Mouse (Mus musculus) gonadal fat pad, adult 2 months (tissue): ENCODE measurements around the gene Armc2. TPM values are rescaled to one million over a fixed set of nuclear protein-coding genes. Genes with fewer than 3 reads are reported as not detected.
A peak's percentile ranks its signal among the peaks of the same experiment; 100 is the strongest.

Experiments used
- DNase-seq: peaks from one replicate; pipeline ENCODE4 v3.0.0-alpha.2; 2012; ENCODE audit warnings: low read depth
- polyA plus RNA-seq: library from polyadenylated mRNA; depleted of rRNA; stranded (reverse); fragments of >200 nt; gene quantifications from 2 replicates; pipeline ENCODE4 v1.2.3, GENCODE M21; 2012

The Armc2 gene
- polyA plus RNA-seq, 1 experiment: 1.3 TPM

DNA sequence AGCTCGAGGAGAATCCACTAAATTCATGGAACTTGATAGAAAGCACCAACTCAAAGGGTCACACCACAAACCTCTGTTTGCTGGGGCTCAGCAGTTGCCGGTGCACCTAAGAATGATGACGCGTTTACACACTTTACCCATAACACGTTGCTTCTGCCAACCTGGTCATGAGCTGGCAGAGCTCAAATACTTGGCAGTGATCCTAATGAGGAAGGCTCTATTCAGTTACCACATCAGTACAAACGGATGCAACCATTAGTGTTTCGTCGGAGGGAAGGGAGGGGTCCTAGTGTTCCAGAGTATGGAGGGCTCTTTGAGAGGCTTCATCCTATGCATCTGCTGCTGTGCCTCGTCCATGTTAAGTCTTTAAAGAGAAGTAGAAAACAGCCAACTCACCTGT is 3.3 kb upstream of the Armc2 start:
- DNase-seq: no peak

DNA sequence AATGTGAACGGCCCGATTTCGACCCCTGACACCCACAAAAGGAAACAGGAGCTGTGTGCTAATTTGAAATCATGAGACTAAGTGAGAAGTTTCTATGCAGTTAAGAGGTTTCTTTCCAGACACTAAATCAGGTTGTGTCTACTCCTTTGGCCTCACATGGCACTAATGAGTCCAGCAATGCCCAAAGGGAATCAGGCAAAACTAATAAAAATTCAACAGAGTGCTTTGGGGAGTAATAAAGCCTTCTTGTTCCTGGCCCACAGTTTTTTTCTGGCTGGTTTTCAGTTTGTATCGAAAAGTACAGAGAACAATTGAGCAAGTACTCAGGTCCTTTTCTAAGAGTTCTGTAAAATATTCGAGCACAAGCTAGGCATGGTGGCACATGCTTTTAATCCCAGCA is 4.2 kb downstream of the Armc2 start:
- peak; percentile 60 for DNase-seq

DNA sequence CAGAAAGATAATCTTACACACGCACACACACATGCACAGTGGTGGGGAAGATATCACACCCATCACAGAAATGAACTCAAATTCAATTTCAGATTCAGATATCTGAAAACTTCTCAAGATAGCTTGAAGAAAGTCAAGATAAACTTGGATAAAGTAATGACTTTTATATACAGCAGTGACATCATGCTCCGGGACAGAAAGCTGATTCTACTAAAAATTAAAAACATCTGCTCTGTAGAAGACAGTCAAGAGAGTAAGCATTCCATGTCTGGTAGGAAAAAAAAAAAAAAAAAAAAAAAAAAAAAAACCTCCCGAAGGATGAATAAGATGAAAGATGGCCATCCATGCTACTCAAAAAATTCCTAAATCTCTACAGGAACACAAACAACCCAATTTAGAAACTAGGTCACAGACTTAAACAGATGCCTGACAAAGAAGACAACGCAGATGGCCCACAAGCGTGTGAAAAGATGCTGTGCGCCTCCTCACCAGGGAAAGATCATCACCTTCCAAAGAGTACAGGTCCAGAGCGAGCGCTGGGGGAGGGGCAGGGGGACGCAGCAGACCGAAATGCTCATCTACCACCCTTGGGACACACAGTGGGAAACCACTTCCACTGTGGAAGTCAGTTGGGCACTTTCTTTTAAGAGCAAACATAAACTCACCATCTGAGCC is 7.3 kb downstream of the Armc2 start:
- no peak for DNase-seq

DNA sequence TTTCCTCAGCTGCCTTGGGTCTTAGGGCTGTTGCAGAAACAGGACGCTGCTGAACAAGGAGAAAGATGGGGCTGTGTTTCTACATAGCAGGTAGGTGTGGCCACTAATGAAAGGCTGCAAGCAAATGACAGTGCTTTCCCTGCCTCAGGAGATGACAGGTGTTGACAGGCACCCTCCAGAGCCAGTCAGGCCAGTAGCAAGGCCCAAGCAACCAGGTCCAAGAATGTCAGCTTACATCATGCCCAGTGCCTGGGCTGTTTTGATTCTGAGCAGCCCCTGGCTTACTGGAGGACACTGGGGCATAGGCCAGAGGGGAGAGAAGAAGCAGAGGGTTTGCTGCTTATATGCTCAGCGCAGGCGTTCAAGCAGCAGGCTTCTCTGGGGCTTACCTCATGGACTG is 13.0 kb downstream of the Armc2 start:
- DNase-seq: peak; percentile 79

DNA sequence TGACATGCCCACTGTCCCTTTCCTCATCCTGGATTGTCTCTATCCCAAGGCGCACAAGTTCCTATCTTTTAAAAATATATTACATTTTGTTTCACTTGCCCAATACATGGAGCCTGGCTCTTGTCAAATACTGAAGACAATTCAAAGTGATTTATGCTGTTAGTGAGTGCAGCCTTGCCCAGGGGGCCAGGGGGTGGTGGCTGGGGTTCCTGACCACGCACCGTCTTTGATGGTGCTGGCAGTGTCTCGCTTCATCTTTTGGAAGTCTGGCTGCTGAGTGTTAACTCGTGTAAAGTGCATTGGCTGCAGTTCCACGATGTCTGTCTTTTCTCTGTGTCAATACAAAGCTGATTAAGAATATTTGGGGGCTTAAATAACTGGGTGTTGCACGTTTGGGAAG is 13.6 kb downstream of the Armc2 start:
- DNase-seq: no peak

DNA sequence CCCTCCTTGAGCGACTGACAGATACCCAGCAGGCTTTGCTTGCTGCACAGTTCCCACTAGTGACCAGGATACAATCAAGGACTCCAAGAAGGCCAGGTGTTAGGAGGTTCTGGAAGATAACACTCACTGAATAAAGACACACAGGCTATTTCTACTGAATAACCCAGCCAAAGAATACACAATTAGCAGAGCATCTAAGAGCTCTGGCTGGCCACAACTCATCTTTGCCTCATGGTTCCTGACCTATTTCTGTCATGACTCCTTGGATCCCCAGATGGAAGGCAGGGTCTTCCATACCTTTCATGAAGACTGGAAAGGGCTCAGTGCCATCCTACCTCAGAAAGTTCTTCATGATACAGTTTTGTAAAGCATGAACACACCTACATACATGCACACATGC is 14.2 kb downstream of the Armc2 start:
- DNase-seq: no peak

DNA sequence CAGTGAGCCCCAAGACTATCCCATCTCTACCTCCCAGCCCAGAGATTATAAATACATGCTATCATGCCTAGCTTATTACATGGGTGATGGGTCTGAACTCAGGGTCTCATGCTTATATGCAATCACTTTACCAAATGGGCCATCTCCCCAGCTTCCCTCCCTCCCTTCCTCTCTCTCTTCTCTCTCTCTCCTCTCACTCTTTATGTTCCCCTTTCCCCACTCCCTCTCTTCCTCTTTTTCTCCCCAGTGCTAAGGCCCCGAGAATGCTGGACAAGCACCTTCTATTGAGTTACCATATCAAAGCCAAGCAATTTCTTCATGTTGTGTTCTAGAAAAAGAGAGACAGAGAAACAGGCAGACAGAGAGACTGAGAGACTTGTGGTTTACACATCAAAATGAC is 14.7 kb downstream of the Armc2 start:
- DNase-seq: no peak

DNA sequence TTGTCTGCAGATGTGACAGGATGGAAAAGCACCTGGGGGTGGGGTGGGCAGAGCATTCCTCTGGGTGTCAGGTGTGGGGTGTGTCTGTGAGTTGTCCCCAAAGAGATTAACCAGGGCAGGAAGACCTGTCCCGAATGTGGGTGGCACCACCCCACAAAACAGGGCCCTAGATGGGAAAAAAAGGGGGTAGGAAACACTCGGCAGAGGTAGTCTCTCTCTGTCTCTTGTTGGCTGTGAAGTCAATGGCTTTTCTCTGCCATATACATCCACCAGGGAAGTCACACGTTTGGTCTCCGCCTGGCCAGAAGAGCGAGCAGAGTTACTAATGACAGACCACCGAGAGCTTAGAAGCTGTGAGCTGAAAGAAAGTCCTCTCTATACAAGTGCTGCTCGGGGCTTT is 15.8 kb downstream of the Armc2 start:
- no peak for DNase-seq

DNA sequence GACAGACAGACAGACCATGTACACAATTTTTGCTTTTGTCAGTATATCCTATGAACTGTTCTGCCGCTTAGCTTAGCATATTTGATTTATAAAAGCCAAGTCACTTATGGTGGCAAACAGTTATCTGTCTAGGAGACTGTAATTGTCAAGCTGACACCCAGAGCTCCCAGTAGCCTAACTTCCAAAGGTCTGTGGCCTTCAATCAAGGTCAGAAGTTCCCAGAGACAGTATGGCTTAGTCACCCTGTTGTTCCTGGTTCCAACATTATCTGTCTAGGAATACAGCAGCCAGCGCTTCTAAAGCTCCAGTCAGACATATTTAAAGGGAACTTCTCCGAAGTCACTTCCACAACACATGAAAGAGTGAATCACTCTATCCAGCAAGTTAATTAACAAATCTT is 17.0 kb downstream of the Armc2 start:
- no peak for DNase-seq

DNA sequence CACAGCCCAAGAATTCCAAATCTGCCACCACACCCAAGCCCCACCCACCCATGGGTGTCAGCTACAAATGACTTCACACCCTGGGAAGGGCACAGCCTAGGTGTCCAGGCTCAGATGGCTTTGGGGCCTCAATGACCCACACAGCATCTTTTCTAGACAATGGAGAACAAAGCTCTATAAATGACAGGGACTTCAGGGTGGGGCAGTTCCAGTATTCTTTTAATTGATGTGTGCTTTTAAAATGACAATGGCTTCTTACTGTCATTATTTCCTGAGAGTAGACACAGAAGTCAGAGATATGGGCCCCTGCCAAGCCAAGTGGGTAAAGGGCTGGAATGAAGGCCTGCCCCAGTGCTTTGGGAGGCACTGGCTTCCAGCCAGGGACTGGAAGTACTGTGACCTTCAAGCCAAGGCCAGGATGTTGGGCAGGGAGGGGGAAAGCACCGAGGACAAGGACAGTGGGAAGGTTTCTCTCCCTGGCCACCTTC is 20.5 kb downstream of the Armc2 start:
- no peak for DNase-seq

DNA sequence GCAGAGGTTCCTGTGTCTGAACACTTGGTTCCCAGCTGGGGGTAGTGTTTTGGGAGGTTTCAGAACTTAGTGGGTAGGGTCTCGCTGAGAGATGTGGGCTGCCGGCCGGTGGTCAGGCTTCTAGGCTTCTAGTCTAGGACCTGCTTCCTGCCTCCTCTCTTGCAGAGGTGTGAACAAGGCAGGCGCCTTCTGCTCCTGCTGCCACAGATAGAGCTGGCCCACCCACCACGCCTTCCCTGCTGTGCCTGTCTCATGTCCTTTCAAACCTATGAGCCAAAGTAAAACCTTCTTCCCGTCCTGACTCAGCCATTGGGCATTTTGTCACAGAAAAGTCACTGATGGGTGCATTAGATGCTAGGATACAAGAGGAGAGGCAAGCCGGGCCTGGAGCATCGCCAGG is 22.1 kb downstream of the Armc2 start:
- no peak for DNase-seq

DNA sequence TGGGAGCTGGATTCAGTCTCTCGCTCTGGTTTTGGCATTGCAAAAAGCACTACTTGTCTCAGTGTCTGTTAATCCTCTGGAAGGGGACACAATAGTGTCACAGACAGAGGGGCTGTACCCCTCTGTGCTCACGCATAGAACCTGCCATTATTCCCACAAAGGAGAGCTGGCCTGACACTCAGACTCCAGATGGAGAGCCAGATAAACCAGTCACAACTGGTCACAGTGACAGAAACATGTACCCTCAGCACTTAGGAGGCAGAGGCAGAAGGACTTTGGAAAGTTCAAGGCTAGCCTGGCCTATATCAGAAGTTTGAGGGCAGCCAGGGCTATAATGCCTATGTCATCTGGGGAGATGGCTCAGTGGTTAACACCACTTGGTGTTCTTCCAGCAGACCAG is 23.2 kb downstream of the Armc2 start:
- no peak for DNase-seq

DNA sequence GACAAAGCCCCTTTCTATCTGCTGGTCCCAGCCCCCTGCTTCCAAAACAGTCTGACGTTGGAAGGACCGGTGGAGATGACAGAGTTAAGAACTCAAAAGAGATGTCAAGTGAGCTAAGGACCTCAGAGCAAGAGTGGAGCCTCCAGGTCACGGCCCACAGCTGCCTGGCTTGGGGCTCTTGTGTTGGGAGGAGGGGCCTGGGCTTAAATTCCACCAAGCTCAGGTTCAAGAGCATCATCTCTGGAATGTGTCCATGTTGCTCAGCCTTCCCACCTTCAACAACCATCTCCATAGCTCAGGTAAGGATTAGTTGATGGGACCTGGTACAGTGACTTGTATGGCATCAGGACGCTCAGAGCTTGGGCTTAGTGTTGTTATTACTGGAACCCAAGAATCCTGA is 23.7 kb downstream of the Armc2 start:
- no peak for DNase-seq

DNA sequence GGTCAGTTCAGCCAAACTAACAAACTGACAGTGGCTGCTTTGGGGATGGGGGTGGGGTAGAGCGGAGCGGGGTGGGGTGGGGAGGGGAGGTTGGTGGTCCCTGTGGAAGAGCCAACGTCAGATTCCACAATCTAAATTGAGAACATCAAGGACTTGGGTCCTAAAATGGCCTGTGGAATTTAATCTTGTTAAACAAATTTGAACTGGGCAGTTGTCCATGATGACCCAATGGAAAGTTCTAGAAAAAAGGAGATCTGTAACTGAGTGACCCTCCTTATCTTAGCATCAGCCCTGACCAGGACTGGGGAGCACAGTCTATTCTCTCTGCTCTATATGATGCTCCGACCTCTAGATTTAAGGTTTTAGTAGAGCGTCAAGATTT is 26.2 kb downstream of the Armc2 start:
- no peak for DNase-seq

DNA sequence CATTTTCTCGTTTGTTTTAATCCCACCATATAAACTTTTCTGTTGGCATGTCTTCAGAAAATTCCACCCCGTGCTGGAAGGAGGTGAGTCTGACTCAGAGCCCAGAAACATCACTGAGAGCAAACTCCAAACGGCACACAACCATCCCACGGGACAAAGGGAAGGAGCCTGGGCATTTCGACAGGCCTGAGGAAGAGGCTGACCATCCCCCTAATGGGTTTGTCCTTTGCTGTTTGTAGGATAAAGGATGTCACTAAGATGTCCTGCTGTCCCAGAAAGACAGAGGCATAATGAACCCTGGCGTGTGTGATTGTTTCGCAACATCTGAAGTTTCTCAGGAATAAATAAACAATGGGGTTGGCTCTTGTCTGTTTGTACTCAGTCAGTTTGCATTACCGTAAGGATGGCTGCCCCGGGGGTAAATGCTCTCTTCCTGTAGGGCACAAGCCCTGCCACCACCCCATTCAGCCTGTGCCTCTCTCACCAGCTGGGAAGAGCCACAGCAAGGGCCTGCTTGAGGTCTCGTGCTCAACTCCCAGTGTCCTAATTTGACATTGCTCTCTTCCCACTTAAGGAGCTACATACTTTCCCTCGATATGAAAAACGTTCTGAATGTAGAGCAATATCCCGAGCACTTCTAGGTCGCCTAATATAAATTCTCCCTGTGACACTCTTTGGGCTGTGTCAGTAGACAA is 26.7 kb downstream of the Armc2 start:
- DNase-seq: no peak

DNA sequence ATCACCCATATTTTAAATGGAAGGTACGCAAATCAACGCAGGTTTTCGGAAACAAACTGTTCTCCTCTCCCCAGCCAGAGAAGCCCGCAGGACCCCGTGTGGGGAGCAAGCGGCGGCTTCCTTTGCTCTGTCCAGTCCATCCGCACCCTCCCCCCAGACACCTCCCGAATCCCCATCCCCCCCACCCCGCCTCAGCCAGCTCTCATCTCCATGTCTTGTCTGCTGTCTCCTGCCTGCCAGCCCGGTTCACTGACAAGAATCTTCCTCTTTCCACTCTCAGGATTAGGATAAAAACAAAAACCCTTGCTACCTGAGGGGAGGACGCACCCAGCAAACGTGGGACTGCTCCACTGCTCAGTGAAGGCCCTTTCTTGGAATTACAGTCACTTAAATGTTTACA is 27.3 kb downstream of the Armc2 start:
- no peak for DNase-seq

DNA sequence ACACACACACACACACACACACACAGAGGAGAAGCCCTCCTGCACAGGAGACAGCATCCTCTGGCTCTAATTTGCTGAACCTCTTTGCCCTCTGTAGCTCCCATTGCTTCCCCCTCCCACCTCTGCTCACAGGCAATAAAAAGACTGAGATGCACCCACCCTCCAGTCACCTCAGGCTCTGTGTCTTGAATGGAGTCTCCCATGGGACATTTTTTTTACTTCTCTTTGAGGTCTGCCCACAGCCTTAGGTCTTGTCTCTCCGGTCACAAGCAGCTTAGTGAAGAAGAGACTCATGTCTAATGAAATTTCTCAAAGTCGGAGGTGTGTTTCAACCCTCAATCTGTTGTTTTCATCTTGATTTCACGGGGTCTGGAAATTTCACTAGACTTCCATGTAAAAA is 29.3 kb downstream of the Armc2 start:
- no peak for DNase-seq

DNA sequence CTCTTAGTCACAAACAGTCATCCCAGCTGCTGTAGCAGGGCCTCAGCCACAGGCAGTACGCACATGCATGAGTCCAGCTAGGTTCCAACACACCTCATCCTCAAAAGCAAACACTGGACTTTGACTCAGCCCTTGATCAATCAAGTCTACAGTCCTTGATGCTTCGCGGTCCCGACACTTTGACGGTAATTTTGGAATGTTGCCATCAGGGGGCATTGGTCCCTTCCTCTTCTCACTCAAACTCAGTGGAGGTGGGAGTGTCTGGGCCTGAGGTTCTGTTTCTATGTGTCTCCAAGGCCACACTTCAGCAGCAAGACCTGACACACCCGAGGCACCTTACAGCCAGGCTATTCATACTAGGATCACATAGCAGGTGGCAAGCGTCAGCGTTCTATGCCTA is 32.1 kb downstream of the Armc2 start:
- DNase-seq: no peak

DNA sequence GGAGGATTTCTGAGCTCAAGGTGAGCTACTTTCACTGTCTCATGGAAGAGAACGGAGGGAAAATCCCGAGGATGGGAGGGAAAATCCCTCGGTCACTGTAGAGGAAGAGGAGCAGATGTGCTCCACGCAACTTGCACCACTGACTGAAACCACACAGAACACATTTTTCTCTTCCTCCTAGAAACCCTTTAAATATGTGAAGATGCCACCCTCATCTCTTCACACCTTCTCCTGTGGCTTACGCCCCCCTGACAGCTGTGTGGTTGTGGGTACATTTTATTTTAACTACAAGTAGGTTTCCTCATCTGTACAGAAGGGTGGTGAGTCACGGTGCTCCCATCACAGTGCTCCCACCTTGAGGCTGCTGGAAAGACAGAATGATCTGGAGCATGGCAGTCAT is 34.0 kb downstream of the Armc2 start:
- DNase-seq: no peak

DNA sequence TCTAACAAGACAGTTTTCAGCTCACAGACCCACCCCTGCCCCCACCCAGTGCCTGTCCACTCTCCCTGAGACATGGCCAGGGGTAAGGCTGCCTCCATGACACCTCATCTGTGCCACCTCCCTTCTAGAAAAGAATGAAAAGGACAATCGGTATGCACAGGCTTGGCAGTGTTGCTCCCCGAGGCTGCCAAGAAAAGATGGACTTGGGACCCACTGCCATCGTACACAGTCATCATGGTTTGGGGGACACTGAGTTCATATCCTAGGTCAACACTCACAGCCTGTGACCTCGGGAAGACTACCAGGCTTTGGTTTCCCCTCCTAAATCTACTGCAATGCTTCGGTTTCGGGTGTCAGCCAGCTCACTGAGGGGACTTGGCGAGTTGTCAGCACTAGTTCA is 35.4 kb downstream of the Armc2 start:
- DNase-seq: no peak

DNA sequence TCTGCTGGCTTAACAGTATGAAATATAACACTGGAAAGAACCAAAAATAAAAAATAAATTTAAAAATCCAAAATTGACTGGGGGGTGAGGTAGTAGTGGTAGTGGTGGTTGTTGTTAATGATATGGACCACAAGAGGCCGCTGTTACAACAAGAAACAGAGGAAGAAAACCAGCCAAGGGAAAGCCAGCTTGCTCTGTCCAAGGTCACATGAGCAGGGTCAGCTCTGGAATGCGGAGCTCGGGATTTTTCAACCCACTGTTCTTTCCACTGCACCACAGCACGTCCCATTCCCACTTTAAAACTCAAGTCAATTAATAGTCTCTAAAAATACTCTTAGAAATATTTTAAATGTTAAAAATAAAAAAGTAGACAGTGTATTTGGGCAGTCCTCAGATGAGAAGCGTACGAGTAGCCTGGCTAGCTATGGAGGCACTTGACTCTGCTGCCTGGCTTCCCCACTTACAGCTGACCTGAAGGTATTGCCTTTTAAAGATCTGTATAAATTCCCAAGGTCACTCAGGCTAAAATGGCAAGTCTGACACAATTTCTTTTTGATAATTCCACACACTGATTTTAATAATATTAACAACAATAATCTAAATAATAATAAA is 37.4 kb downstream of the Armc2 start:
- DNase-seq: no peak

DNA sequence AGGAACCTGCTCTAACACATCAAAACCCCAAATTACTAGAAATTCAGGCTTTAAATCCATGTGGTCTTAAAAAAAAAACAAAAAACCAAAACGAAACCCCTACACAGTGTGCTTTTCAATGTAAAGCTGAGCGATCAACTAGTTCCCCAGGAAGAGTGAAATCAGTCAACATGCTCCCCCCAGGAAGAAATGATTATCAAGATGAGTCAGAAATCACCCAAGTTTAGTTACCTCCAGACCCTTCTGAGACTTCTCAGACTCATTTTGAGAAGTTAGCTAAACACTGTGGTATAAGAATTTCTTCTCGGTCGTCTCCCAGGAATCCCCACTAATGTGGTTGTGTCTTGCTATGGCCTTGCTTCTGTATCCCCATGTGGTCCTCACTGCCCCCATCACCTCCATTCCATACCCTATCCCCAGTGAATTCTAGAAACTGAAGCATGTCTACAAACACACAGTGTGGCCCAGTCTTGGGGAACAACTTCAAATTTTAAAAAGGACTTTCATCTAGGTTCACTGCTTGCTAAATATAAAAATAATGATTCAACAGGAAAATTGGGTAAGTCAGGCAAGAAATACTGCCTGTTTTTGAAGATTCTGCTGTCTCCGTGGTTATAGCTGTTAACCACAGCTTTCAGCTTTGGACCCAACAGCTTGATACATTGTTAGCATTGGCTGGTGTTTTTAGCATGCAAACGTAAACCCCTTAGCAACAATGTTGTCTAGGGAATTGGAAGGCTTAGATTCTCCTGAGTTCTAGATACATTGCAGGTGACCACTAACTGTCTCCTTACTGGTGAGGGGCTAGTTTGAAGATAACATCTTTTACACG is 39.6 kb downstream of the Armc2 start:
- no peak for DNase-seq
